Mouse (Mus musculus): ENCODE measurements at regions not wholly inside any gene's neighbourhood (a gene's known extent, or its start where the extent isn't known, plus 50 kb on each side); places are given as distances from the start of the nearest gene placed in this dataset.
"Not testable (repeated sequence)": the region's sequence is repeated elsewhere in the genome, so short reads cannot be mapped to it uniquely, and the experiment has no call there.

DNA sequence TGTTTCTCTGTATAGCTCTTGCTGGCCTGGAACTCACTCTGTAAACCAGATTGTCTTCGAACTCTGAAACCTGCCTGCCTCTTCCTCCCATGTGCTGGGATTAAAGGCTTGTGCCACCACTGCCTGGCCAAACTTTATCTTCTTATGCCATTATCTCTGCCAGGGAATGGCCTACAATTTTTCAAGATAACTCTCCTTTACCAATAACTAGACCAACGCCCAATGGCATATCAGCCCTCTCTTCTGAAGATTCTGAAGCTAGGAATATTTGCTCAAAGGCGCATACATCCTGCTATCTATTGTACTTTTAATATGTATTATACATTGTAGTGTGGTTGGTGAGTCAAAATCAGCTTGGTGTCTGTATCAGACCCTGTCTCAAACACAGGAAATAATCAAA, 235.4 kb upstream of the Cts3 start:
- not testable (repeated sequence) for DNase-seq

DNA sequence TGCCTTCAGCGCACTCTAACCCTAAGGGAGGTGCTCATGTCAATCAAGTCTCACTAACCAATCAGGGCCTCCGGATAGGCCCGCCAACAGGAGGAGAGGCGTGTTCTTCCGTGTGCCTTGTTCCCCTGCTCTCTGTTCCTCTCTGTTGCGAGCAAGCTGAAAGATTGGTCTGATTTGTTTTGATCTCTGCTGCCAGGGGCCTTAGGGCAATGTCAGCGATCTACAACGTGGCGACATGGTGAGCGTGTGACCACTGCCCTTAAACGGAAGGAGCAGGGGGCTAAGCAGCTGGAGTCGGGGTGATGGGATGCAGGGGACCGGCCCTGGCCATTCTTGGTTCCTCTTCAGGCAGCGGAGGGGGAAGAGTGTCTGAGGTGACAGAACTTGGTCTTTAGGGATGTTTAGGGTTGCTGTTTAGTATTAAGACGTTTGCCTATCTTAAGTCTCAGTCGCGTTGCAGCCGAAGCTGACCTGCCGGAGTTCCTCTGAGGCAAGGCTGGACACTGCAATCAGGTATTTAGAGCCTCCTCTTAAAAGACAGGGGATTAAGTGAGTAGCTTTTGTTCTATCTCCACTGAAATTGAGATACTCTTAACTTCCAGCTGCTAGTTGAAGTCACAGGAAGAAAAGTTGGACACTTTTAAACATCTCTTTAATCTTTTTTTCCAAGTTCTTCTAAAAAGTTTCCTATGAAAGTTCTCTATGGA, 234.4 kb upstream of the Cts3 start:
- DNase-seq = peak; percentile 2 to 5

DNA sequence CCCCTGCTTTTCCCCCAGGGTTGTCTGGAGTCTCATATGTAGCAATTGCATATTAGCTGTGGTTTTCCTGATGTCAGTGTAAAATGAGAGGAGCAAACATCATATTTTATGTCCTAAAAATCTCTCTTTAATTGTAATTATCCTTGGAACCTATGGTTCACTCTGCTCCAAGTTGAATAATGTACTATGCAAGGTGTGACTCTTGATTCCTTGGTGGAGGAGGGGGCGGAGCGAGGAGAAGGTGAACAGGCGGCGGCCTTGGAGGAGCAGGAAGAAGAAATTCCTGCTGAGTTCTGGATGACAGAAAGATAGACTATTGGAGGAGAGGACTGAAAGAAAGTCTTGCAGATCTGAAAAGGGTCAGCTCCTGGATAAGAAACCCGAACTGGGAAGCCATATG, 233.8 kb upstream of the Cts3 start:
- not testable (repeated sequence) for DNase-seq

DNA sequence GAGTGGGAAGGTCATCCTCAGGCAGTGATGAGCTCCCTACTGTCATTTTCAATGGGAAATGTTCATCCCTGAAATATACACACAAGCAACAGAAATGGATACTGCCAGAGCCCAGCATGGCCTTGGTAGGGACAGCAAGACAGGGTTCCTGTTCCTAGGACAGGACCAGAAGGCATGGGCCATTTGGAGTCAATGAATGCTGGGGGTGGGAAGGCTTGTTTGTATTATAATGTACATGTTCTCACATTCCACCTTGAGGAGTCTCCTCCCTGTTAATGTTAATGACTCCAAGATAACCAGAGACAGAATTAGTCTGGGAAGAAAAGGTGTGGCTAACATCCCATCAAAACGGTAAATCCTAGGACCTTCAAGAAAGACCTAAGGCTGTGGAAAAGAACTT, 193.5 kb upstream of the Cts3 start:
- not testable (repeated sequence) for DNase-seq

Small RNA genes in the stretch of these regions (microRNA-seq; reads per million reads assigned to microRNA genes)
- 0 reads per million in 2 experiments for gene Gm23739
